Mouse (Mus musculus): ENCODE data around the gene Tmem136. TPM values are rescaled to one million over a fixed set of nuclear protein-coding genes. Genes with fewer than 3 reads are reported as not detected.
"Not testable (repeated sequence)": the region's sequence is repeated elsewhere in the genome, so short reads cannot be mapped to it uniquely, and the experiment has no call there.

Gene Tmem136
- polyA plus RNA-seq, 1 experiment from 2014 or later: 11.5 TPM

- Histone ChIP-seq H3K27ac (no peak overlapping the region), H3K9me3 (no peaks in the 10 kb centered on the region), H3K9ac (no peak overlapping the region), H3K36me3 (no peaks in the 10 kb centered on the region), H3K4me1 (no peaks in the 10 kb centered on the region), H3K27me3 (replicated peaks) (no peaks in the 10 kb centered on the region), H3K4me2 (replicated peaks) (no peak overlapping the region), H3K4me3 (no peak overlapping the region)
- no peak for ATAC-seq (ENCODE audit: low FRiP score, low read depth)
- 96% methylated on average over 2 of the region's 2 CpGs for WGBS
Observed at GRCm38 (mm10) chr9:43130684-43131083, 14.3 kb upstream of the Tmem136 start.

DNA sequence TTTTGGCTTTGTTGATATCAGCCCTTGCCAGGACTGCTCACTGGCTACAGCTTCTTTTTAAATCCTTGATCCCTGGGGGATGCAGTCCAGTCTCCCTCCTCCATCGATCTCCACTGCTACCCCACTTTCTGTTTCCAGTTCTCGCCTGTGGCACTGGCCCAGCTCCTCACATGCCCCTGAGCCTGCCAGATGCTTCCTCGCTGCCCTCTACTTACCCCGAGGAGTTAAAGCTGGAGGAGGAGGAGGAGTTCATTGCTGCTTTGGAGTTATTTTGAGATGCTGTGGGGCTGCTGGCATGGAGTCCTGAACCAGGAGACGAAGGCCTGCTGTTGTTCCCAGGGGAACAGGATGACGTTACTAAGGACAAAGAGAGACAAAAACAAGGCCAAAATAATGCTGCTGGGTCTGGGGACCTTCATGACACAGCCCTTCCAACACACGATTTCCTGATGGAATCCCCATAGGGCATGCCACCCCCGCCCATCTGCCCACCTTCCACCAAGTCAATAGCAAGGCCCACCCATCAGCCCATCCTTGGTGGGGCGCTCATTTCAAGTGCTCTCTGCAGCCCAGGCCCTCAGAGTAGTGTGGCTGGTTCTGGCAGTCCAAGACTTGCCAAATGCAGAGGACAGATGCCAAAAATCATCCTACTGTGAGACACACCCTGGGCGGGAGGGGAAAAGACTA is 10.9 kb upstream of the Tmem136 start:
- Histone ChIP-seq H3K9ac (no peak overlapping the region), H3K4me1 (no peaks in the 10 kb centered on the region), H3K27ac (no peak overlapping the region), H3K36me3 (no peaks in the 10 kb centered on the region), H3K27me3 (replicated peaks) (no peaks in the 10 kb centered on the region), H3K4me2 (replicated peaks) (no peak overlapping the region), H3K4me3 (no peak overlapping the region), H3K9me3 (no peaks in the 10 kb centered on the region)
- WGBS: 73% methylated on average over 10 of the region's 10 CpGs
- ATAC-seq (ENCODE audit: low FRiP score, low read depth): no peak

DNA sequence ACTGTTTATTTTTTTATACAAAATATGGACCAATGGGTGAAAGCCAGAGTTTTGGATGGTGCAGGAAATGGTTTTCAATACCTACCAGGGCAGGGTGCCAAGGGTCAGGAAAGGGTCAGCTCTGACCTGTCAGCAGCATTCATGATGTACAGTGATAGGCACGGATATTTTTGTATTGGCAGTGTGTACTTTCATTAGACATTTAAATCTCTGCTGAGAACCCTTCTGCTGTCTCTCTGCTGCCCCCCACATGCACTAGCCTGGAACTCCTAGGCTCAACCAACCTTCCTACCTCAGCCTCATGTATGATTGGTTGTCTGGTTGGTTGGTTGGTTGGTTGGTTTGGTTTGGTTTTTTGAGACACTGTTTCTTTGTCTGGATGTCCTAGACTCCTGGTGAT is 6.0 kb upstream of the Tmem136 start:
- H3K9me3 ChIP-seq: no peaks in the 10 kb centered on the region
- H3K36me3 ChIP-seq: no peaks in the 10 kb centered on the region
- no peaks in the 10 kb centered on the region for H3K4me1 ChIP-seq
- no peak for ATAC-seq (ENCODE audit: low FRiP score, low read depth)
- no peak overlapping the region for H3K4me2 ChIP-seq (replicated peaks)
- no peak overlapping the region for H3K9ac ChIP-seq
- H3K27ac ChIP-seq: no peak overlapping the region
- no peak overlapping the region for H3K4me3 ChIP-seq
- no peaks in the 10 kb centered on the region for H3K27me3 ChIP-seq (replicated peaks)
- WGBS: 50% methylated on average over 1 of the region's 1 CpGs

DNA sequence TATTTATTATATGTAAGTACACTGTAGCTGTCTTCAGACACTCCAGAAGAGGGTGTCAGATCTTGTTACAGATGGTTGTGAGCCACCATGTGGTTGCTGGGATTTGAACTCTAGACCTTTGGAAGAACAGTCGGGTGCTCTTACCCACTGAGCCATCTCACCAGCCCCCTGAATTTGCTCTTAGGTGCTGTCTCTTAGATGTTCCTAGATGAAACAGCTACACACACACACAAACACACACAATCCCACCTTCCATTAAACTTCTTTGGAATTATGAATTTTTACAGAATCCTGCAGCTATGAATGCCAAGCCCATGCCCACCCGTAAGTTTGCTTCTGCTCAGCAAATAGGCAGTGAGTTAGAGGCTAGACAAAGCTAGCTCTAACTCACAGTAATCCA is 5.6 kb upstream of the Tmem136 start:
- not testable (repeated sequence) for H3K4me3 ChIP-seq; ATAC-seq (ENCODE audit: low FRiP score, low read depth); H3K9ac ChIP-seq; H3K4me2 ChIP-seq (replicated peaks); H3K4me1 ChIP-seq; H3K36me3 ChIP-seq; H3K27ac ChIP-seq; H3K27me3 ChIP-seq (replicated peaks); H3K9me3 ChIP-seq
- 84% methylated on average over 2 of the region's 2 CpGs for WGBS

DNA sequence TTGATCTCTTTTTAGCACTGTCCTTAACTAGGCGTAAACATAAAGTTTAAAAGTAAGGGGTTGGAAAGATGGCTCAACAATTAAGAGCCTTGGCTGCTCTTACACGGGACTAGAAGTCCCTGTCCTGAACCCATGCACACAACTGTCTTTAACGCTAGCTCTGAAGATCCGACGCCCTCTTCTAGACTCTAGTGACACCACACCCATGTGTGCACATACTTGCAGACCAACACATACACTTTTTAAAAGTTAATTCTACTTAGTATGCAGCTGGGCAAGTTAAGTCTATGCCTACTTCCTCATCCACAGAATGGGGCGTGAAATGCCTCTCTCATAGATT is 597 bp upstream of the Tmem136 start:
- H3K4me2 ChIP-seq (replicated peaks): peak overlapping the region; percentile 83; the same call in 1 of the 2 replicates
- no peak overlapping the region for H3K27ac ChIP-seq
- H3K27me3 ChIP-seq (replicated peaks): no peaks in the 10 kb centered on the region
- no peak overlapping the region for H3K4me3 ChIP-seq
- no peaks in the 10 kb centered on the region for H3K9me3 ChIP-seq
- H3K36me3 ChIP-seq: no peaks in the 10 kb centered on the region
- no peak overlapping the region for H3K9ac ChIP-seq
- WGBS: 89% methylated on average over 6 of the region's 6 CpGs
- ATAC-seq (ENCODE audit: low FRiP score, low read depth): no peak
- H3K4me1 ChIP-seq: peaks cover 5% of the 10 kb centered on the region; the same call in 1 of the 2 replicates

DNA sequence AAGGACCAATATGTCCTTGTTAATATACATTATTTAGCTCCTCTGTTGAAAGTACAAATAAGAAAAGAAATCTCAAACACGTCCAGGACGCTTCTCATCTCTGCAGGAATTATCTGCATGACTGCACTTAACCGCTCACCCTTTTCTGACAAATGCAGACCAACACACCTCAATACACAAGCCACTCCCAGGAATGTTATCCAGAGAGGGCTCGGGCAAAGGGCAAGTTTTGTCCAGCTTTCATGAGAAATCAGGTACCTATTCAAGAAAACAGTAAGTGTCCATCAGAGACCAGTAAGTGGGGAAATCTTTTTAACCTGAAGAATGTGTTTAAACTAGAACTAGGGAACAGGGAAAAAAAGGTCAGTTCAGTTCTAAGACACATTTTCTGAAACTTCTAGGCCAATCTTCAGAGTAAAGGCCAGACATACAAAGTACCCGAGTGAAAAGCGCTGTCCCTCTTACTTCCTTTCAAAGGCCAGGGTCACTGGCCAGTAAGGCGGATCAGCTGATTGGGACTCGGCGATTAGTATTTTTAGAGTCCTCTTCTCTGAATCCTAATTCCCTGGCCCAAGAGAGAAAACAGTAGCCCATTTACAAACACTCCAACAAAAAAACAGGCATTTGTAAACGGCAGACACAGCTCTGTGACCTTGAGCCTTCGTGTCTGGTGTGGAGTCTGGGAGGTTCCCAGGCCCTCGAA is 788 bp downstream of the Tmem136 start:
- peaks cover 13% of the 10 kb centered on the region for H3K36me3 ChIP-seq
- peak overlapping the region; percentile 86 for H3K9ac ChIP-seq
- H3K4me3 ChIP-seq: peak overlapping the region; percentile 90
- H3K4me1 ChIP-seq: peaks cover 5% of the 10 kb centered on the region; the same call in 1 of the 2 replicates
- 0 out of 2 replicates have a peak overlapping the region, but pooled peaks have one; percentile 16 for H3K27ac ChIP-seq
- ATAC-seq (ENCODE audit: low FRiP score, low read depth): no peak; the same call in 1 of the 2 replicates
- no peaks in the 10 kb centered on the region for H3K27me3 ChIP-seq (replicated peaks)
- H3K9me3 ChIP-seq: no peaks in the 10 kb centered on the region
- H3K4me2 ChIP-seq (replicated peaks): peak overlapping the region; percentile 83
- 19% methylated on average over 12 of the region's 12 CpGs for WGBS

- no peaks in the 10 kb centered on the region for H3K9me3 ChIP-seq
- no peak for ATAC-seq (ENCODE audit: low FRiP score, low read depth)
- 95% methylated on average over 4 of the region's 4 CpGs for WGBS
- H3K4me1 ChIP-seq: peaks cover 5% of the 10 kb centered on the region; the same call in 1 of the 2 replicates
- H3K36me3 ChIP-seq: peaks cover 18% of the 10 kb centered on the region
- H3K4me3 ChIP-seq: no peak overlapping the region
- no peak overlapping the region for H3K4me2 ChIP-seq (replicated peaks)
- H3K9ac ChIP-seq: no peak overlapping the region
- H3K27ac ChIP-seq: no peak overlapping the region
- H3K27me3 ChIP-seq (replicated peaks): no peaks in the 10 kb centered on the region
Observed at GRCm38 (mm10) chr9:43114833-43115232, 1.5 kb downstream of the Tmem136 start.

- ATAC-seq (ENCODE audit: low FRiP score, low read depth): no peak
- Histone ChIP-seq H3K27ac (no peak overlapping the region), H3K9ac (no peak overlapping the region), H3K4me3 (no peak overlapping the region), H3K4me2 (replicated peaks) (no peak overlapping the region), H3K27me3 (replicated peaks) (no peaks in the 10 kb centered on the region), H3K9me3 (no peaks in the 10 kb centered on the region), H3K4me1 (peaks cover 8% of the 10 kb centered on the region; the same call in 1 of the 2 replicates), H3K36me3 (peaks cover 18% of the 10 kb centered on the region)
- 87% methylated on average over 8 of the region's 8 CpGs for WGBS
Observed at GRCm38 (mm10) chr9:43110286-43110980, 5.9 kb downstream of the Tmem136 start.

GRCm38 (mm10) chr9:43109125-43109524 is 7.2 kb downstream of the Tmem136 start:
- H3K27ac ChIP-seq: no peak overlapping the region
- H3K36me3 ChIP-seq: peaks cover 18% of the 10 kb centered on the region
- no peaks in the 10 kb centered on the region for H3K27me3 ChIP-seq (replicated peaks)
- no peak overlapping the region for H3K9ac ChIP-seq
- H3K4me1 ChIP-seq: peaks cover 11% of the 10 kb centered on the region
- WGBS: 91% methylated on average over 7 of the region's 7 CpGs
- H3K4me3 ChIP-seq: no peak overlapping the region
- no peak for ATAC-seq (ENCODE audit: low FRiP score, low read depth)
- no peaks in the 10 kb centered on the region for H3K9me3 ChIP-seq
- H3K4me2 ChIP-seq (replicated peaks): no peak overlapping the region

DNA sequence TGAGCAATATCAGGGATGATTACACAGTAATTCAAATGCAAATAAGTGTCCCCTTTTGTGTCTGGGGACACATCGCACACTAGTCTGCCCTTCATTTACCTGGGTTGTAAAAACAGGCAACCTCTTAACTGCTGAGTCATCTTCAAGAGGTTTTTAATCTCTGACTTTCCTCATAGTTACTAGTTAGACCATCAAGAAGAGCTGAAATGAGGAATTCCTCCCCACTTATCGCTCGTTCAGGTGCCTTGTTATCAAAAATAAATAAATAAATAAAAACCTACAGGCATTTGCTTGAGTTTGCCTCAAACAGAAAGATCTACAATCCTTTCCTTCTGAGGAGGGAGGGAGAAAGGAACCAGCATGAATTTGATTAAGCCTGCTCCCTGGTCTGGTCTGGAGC is 7.6 kb downstream of the Tmem136 start:
- Histone ChIP-seq H3K4me3 (no peak overlapping the region), H3K9me3 (no peaks in the 10 kb centered on the region), H3K4me2 (replicated peaks) (no peak overlapping the region), H3K27me3 (replicated peaks) (no peaks in the 10 kb centered on the region), H3K27ac (no peak overlapping the region), H3K4me1 (peaks cover 14% of the 10 kb centered on the region), H3K9ac (no peak overlapping the region), H3K36me3 (peaks cover 18% of the 10 kb centered on the region)
- 81% methylated on average over 3 of the region's 3 CpGs for WGBS
- no peak for ATAC-seq (ENCODE audit: low FRiP score, low read depth)

- Histone ChIP-seq H3K27me3 (replicated peaks) (no peaks in the 10 kb centered on the region), H3K9me3 (no peaks in the 10 kb centered on the region), H3K4me2 (replicated peaks) (no peak overlapping the region), H3K4me1 (peaks cover 19% of the 10 kb centered on the region), H3K9ac (no peak overlapping the region), H3K27ac (no peak overlapping the region), H3K36me3 (peaks cover 18% of the 10 kb centered on the region), H3K4me3 (no peak overlapping the region)
- ATAC-seq (ENCODE audit: low FRiP score, low read depth): no peak
- 85% methylated on average over 1 of the region's 1 CpGs for WGBS
Observed at GRCm38 (mm10) chr9:43108081-43108480, 8.3 kb downstream of the Tmem136 start.

- Histone ChIP-seq H3K9ac (no peak overlapping the region), H3K4me2 (replicated peaks) (no peak overlapping the region), H3K4me3 (no peak overlapping the region), H3K36me3 (peaks cover 18% of the 10 kb centered on the region), H3K27me3 (replicated peaks) (no peaks in the 10 kb centered on the region), H3K27ac (no peak overlapping the region), H3K4me1 (peaks cover 22% of the 10 kb centered on the region), H3K9me3 (no peaks in the 10 kb centered on the region)
- 69% methylated on average over 5 of the region's 5 CpGs for WGBS
- ATAC-seq (ENCODE audit: low FRiP score, low read depth): no peak
Observed at GRCm38 (mm10) chr9:43107555-43107954, 8.8 kb downstream of the Tmem136 start.
